Mouse (Mus musculus) thymus, adult 2 months (tissue): ENCODE data around the gene Rnf157.

Experiments
- CTCF ChIP-seq: fragments of 200-500 bp; IDR thresholded peaks from 2 replicates; pipeline ENCODE4 v1.5.1; 2012; ENCODE audit warnings: mild to moderate bottlenecking, control low read depth, low read length, moderate library complexity, borderline replicate concordance; ENCODE audit not compliant: control insufficient read depth, poor library complexity, insufficient read depth; ENCODE audit errors: extremely low read depth
- POLR2A ChIP-seq: fragments of 200-500 bp; IDR thresholded peaks from 2 replicates; pipeline ENCODE4 v1.6.1; 2012; ENCODE audit warnings: mild to moderate bottlenecking, low read length, control low read depth, moderate library complexity; ENCODE audit not compliant: control insufficient read depth, poor library complexity, insufficient read depth; ENCODE audit errors: extremely low read depth

GRCm38 (mm10) chr11:116332983-116333270 lies 79.9 kb downstream of the Rnf157 start:
- no peak for TF ChIP-seq CTCF
- no peak for TF ChIP-seq POLR2A
